Mouse (Mus musculus): ENCODE results near the gene Atp5d.
A peak's percentile ranks its signal among the peaks of the same experiment; 100 is the strongest.

- TF ChIP-seq POLR2A (IDR thresholded peaks at IDR 0.05; ENCODE audit: control insufficient read depth, extremely low read depth, insufficient read depth, low read length, poor library complexity) (0 out of 2 replicates have a peak, but pooled peaks have one; percentile 35), CTCF (IDR thresholded peaks at IDR 0.05; ENCODE audit: borderline replicate concordance, control insufficient read depth, extremely low read depth, insufficient read depth, low read length, poor library complexity) (peak; percentile 86)
Measured at GRCm38 (mm10) chr10:80164998-80165344, 26.5 kb downstream of the Atp5d start.
